7 mouse cellular contexts compared by ENCODE assay signal in genomic region chr11:52297352-52297751, GRCm38 (mm10). TPM values are rescaled to one million over a fixed set of nuclear protein-coding genes. Genes with fewer than 3 reads are reported as not detected.
DNase-seq lines count a peak whose midpoint lies in the region; ATAC-seq lines count a peak whose summit lies in the region.

No protein-coding gene starts in this region.

- peak; percentile 90 for ATAC-seq in megakaryocyte progenitor cell, adult 5-6 weeks (replicated peaks; ENCODE audit: poor library complexity)

- peak; percentile 78 for DNase-seq in ZHBTc4 (ENCODE audit: low read depth, low spot score)
- peak; percentile 63 to 81 for DNase-seq in cerebellum, adult 18-20 months
- peak; percentile 68 for DNase-seq in forelimb bud, embryonic 11.5 days (ENCODE audit: low read depth, low spot score)
- DNase-seq in induced T-regulatory cell, adult 2 months (ENCODE audit: low read depth), result peak; percentile 88
- DNase-seq in left cerebral cortex, adult 11 months (ENCODE audit: low spot score), result peak; percentile 59
- DNase-seq in spleen, adult 18-20 months, result peak; percentile 51 to 76

RNA-seq across cellular contexts. Expression of gene Tcf7, which starts 14.5 kb away (rescaled TPM):
- 1.0 and 2.6 TPM in 2 replicates for total RNA-seq in megakaryocyte progenitor cell, adult 5-6 weeks (2015)
- total RNA-seq in megakaryocyte progenitor cell, adult 5-6 weeks (2017), result 0.64 TPM in 1 of 2 replicates, not detected in the other

Comparison
In these comparisons a context has a peak if more than half of its experiments do, and no peak if none do; other contexts are left out.
1. Peak in every context shown above with its lines: DNase-seq and ATAC-seq.